Mouse (Mus musculus) embryonic fibroblast, embryonic 13.5 days (primary cell): Measurements from ENCODE around the gene Rpap2. TPM values are rescaled to one million over a fixed set of nuclear protein-coding genes. Genes with fewer than 3 reads are reported as not detected.

Experiments
- H3K27ac ChIP-seq: 2 replicates; pipeline ENCODE4 v1.5.1; 2012; ENCODE audit warnings: low read length, control low read depth, inconsistent platforms; ENCODE audit not compliant: insufficient read depth
- H3K4me1 ChIP-seq: 2 replicates; pipeline ENCODE4 v1.6.1; 2011; ENCODE audit warnings: low read length; ENCODE audit not compliant: control insufficient read depth, insufficient read depth
- H3K4me3 ChIP-seq: 2 replicates; pipeline ENCODE4 v1.5.1; 2011; ENCODE audit warnings: mild to moderate bottlenecking, control low read depth, low read length; ENCODE audit not compliant: insufficient read depth
- CTCF ChIP-seq: IDR thresholded peaks from 2 replicates; pipeline ENCODE4 v1.5.1; 2011; ENCODE audit warnings: mild to moderate bottlenecking, control low read depth, low read length, moderate library complexity, borderline replicate concordance; ENCODE audit not compliant: insufficient read depth
- POLR2A ChIP-seq: IDR thresholded peaks from 2 replicates; pipeline ENCODE4 v1.6.1; 2011; ENCODE audit warnings: low read depth, mild to moderate bottlenecking, control low read depth, low read length, moderate library complexity
- polyA plus RNA-seq: library from polyadenylated mRNA; stranded (reverse); fragments of >200 nt; gene quantifications from 2 replicates; pipeline ENCODE4 v1.2.4, GENCODE M21; 2011; ENCODE audit warnings: low read depth; ENCODE audit not compliant: missing spikeins, insufficient read length

Rpap2 gene
- polyA plus RNA-seq, 1 experiment, result 18.1 TPM

GRCm38 (mm10) chr5:107684380-107684779, 87.2 kb downstream of the Rpap2 start:
- TF ChIP-seq POLR2A, result no peak
- no peak for TF ChIP-seq CTCF
- no peak overlapping the region for H3K27ac ChIP-seq
- H3K4me3 ChIP-seq, result no peak overlapping the region
- no peaks in the 10 kb centered on the region for H3K4me1 ChIP-seq

- Histone ChIP-seq H3K4me1 (no peaks in the 10 kb centered on the region), H3K27ac (no peak overlapping the region)
- no peak for TF ChIP-seq CTCF
These were observed 90.0 kb downstream of the Rpap2 start for GRCm38 (mm10) chr5:107687161-107687560.

DNA sequence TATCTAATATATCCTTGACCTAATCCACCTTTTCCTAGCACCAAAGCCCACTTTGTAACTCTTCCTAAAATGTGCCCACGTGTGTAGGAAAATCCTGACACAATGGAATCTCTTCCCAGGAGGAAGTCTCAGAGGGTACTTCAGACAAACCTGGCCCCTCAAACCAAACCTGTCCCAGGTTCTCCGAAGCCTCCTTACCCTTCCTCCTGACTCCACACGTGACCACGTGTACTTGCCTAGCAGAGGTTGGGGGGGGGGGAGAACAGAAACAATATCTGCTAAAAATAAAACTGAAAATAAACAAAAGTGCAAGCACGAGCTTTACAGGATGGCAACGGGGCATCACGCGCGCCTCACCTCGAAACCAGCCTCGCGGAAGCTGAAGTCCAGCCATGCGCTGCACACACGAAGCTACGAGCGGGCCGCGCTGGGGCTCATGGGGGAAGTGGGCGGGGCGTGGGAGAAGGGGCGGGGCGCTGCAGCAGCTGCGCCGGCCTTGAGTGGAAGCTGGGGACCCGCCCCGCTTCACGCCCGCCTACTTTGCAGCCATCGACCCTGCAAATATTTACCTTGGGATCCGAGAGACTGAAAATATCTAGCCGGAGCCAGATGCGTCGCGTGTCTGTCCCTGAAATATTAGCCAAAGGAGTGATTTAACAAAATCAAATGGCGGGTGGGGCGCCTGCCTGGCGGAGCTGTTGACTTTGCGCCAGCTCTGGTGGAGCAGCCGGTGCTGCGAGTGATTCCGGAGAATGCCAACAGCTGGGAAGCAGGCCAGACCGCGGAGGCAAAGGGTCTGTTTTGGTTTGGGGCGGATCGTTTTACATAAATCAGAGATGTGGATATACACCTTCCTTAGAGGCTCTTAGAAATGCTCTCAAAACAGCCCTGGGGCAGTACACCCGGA, 90.7 kb downstream of the Rpap2 start:
- Histone ChIP-seq H3K4me3 (peak overlapping the region; percentile 38), H3K4me1 (no peaks in the 10 kb centered on the region), H3K27ac (no peak overlapping the region)
- TF ChIP-seq POLR2A (no peak), CTCF (no peak)

More at GRCm38 (mm10) chr5:107687161-107687560, 90.0 kb downstream of the Rpap2 start:
- no peak overlapping the region for H3K4me3 ChIP-seq

- no peak overlapping the region for H3K27ac ChIP-seq
These were observed 91.3 kb downstream of the Rpap2 start for GRCm38 (mm10) chr5:107688499-107688866.

DNA sequence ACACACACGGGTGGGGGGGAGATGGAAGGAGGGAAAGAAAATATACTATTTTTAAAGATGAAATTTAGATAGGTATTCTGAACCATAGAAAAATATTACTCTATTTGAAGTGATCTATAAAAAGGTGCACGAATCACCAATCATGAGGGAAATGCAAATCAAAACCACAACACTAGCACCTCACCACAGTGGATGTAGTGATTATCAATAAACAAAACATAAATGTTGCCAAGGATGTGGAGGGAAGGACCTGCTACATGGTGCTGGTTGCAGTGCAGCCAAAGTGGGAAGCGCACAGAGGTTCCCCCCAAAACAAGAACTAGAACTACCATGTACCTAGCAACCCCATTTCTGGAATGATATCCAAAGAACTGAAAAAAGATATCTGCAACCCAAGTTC, 97.8 kb downstream of the Rpap2 start:
- no peaks in the 10 kb centered on the region for H3K4me1 ChIP-seq
- H3K27ac ChIP-seq, result no peak overlapping the region
- no peak for TF ChIP-seq CTCF
- no peak for TF ChIP-seq POLR2A
- H3K4me3 ChIP-seq, result no peak overlapping the region

More at GRCm38 (mm10) chr5:107688499-107688866, 91.3 kb downstream of the Rpap2 start:
- TF ChIP-seq POLR2A (no peak), CTCF (no peak)
- H3K4me1 ChIP-seq, result no peaks in the 10 kb centered on the region
- H3K4me3 ChIP-seq, result peak overlapping the region; percentile 38

- H3K4me3 ChIP-seq, result no peak overlapping the region
- no peaks in the 10 kb centered on the region for H3K4me1 ChIP-seq
- no peak overlapping the region for H3K27ac ChIP-seq
- TF ChIP-seq POLR2A (no peak), CTCF (no peak)
These were observed 101.7 kb downstream of the Rpap2 start for GRCm38 (mm10) chr5:107698888-107699287.

GRCm38 (mm10) chr5:107700873-107701272, 103.7 kb downstream of the Rpap2 start:
- TF ChIP-seq POLR2A (no peak), CTCF (no peak)
- H3K4me3 ChIP-seq, result no peak overlapping the region
- no peaks in the 10 kb centered on the region for H3K4me1 ChIP-seq
- no peak overlapping the region for H3K27ac ChIP-seq

- Histone ChIP-seq H3K4me1 (no peaks in the 10 kb centered on the region), H3K4me3 (no peak overlapping the region), H3K27ac (no peak overlapping the region)
- TF ChIP-seq POLR2A (no peak), CTCF (no peak)
These were observed 104.5 kb downstream of the Rpap2 start for GRCm38 (mm10) chr5:107701658-107702057.

GRCm38 (mm10) chr5:107703207-107703763, 106.1 kb downstream of the Rpap2 start:
- Histone ChIP-seq H3K4me3 (no peak overlapping the region), H3K27ac (no peak overlapping the region), H3K4me1 (no peaks in the 10 kb centered on the region)
- no peak for TF ChIP-seq POLR2A
- no peak for TF ChIP-seq CTCF

- no peak overlapping the region for H3K4me3 ChIP-seq
- TF ChIP-seq CTCF (no peak), POLR2A (no peak)
- H3K27ac ChIP-seq, result no peak overlapping the region
- no peaks in the 10 kb centered on the region for H3K4me1 ChIP-seq
These were observed 108.6 kb downstream of the Rpap2 start for GRCm38 (mm10) chr5:107705756-107706155.
